Mouse (Mus musculus) ES-Bruce4 (cell line): ENCODE data around the gene Cda. TPM values are rescaled to one million over a fixed set of nuclear protein-coding genes. Genes with fewer than 3 reads are reported as not detected.

Source experiments
- H3K27ac ChIP-seq: 2 replicates; pipeline ENCODE4 v1.5.1; 2012; ENCODE audit warnings: low read length, inconsistent platforms; ENCODE audit not compliant: insufficient read depth
- H3K27me3 ChIP-seq: 2 replicates; pipeline ENCODE4 v1.6.1; 2012; ENCODE audit warnings: mild to moderate bottlenecking, low read length, inconsistent platforms; ENCODE audit not compliant: control insufficient read depth, poor library complexity, insufficient read depth, severe bottlenecking
- H3K36me3 ChIP-seq: 2 replicates; pipeline ENCODE4 v1.6.1; 2012; ENCODE audit warnings: inconsistent platforms, mild to moderate bottlenecking, low read length, moderate library complexity; ENCODE audit not compliant: control insufficient read depth, poor library complexity, insufficient read depth, severe bottlenecking
- H3K4me1 ChIP-seq: one replicate; pipeline ENCODE4 v1.8.1; 2011; ENCODE audit warnings: low read length; ENCODE audit not compliant: control insufficient read depth, insufficient read depth
- H3K4me3 ChIP-seq: 2 replicates; pipeline ENCODE4 v1.5.1; 2011; ENCODE audit warnings: low read depth, mild to moderate bottlenecking, low read length
- H3K9ac ChIP-seq: 2 replicates; pipeline ENCODE4 v1.6.1; 2012; ENCODE audit warnings: low read depth, mild to moderate bottlenecking, inconsistent platforms; ENCODE audit not compliant: poor library complexity, severe bottlenecking
- H3K9me3 ChIP-seq: replicated peaks from 2 replicates; pipeline ENCODE4 v1.6.1; 2012; ENCODE audit warnings: mild to moderate bottlenecking, low read length, inconsistent platforms; ENCODE audit not compliant: control insufficient read depth, poor library complexity, insufficient read depth, severe bottlenecking
- CTCF ChIP-seq: IDR thresholded peaks from one replicate; pipeline ENCODE4 v1.8.1; 2011; ENCODE audit warnings: low read depth, low read length
- EP300 ChIP-seq: IDR thresholded peaks from 2 replicates; pipeline ENCODE4 v1.6.1; 2011; ENCODE audit warnings: low read depth, low read length; ENCODE audit not compliant: insufficient read depth
- POLR2A ChIP-seq: IDR thresholded peaks from one replicate; pipeline ENCODE4 v1.8.1; 2011; ENCODE audit warnings: low read length; ENCODE audit not compliant: insufficient read depth
- polyA plus RNA-seq: library from polyadenylated mRNA; stranded (reverse); fragments of >200 nt; gene quantifications from 2 replicates; pipeline ENCODE4 v1.2.4, GENCODE M21; 2011; ENCODE audit warnings: low read depth; ENCODE audit not compliant: missing spikeins, insufficient read depth, insufficient read length

The Cda gene
- polyA plus RNA-seq, 1 experiment = 6.8 TPM

GRCm38 (mm10) chr4:138293261-138293948 is 74.4 kb downstream of the Cda start:
- no peaks in the 10 kb centered on the region for H3K4me1 ChIP-seq
- H3K9ac ChIP-seq = no peak overlapping the region
- H3K27me3 ChIP-seq = no peaks in the 10 kb centered on the region
- H3K27ac ChIP-seq = no peak overlapping the region
- no peak overlapping the region for H3K4me3 ChIP-seq
- H3K9me3 ChIP-seq = no peaks in the 10 kb centered on the region
- no peaks in the 10 kb centered on the region for H3K36me3 ChIP-seq
- TF ChIP-seq CTCF (no peak), EP300 (no peak), POLR2A (no peak)

DNA sequence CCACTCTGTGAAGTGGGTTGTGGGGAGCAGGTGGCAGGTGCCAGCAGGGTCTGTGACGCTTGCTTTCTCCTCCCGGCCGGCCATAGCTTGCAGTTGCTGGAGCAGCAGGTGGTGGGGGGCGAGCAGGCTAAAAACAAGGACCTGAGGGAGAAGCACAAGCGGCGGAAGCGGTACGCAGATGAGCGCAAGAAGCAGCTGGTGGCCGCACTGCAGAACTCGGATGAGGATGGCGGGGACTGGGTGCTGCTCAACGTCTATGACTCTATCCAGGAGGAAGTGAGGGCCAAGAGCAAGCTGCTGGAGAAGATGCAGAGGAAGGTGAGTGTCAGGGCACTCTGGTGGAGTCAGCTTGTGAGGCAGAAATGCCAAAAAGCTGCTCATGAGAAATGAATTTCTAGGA is 75.8 kb downstream of the Cda start:
- no peak overlapping the region for H3K27ac ChIP-seq

GRCm38 (mm10) chr4:138288691-138289090 is 79.1 kb downstream of the Cda start:
- H3K9ac ChIP-seq = no peak overlapping the region
- H3K4me3 ChIP-seq = no peak overlapping the region
- no peak for TF ChIP-seq EP300
- no peak for TF ChIP-seq CTCF
- TF ChIP-seq POLR2A = no peak
- no peaks in the 10 kb centered on the region for H3K36me3 ChIP-seq
- H3K27ac ChIP-seq = no peak overlapping the region
- H3K27me3 ChIP-seq = no peaks in the 10 kb centered on the region
- H3K4me1 ChIP-seq = no peaks in the 10 kb centered on the region
- no peaks in the 10 kb centered on the region for H3K9me3 ChIP-seq

More for the DNA sequence above, 75.8 kb downstream of the Cda start:
- TF ChIP-seq CTCF (no peak), POLR2A (no peak), EP300 (no peak)
- H3K4me1 ChIP-seq = no peaks in the 10 kb centered on the region
- H3K36me3 ChIP-seq = no peaks in the 10 kb centered on the region
- no peaks in the 10 kb centered on the region for H3K9me3 ChIP-seq
- no peaks in the 10 kb centered on the region for H3K27me3 ChIP-seq
- H3K9ac ChIP-seq = no peak overlapping the region
- H3K4me3 ChIP-seq = no peak overlapping the region

Other genes with a start within 250 kb of the Cda start
- gene Hp1bp3, start 151.7 kb downstream of the Cda start, polyA plus RNA-seq = 53.6 and 59.9 TPM in 2 replicates
- 3.2 and 4.7 TPM in 2 replicates for gene Sh2d5, start 117.6 kb downstream of the Cda start, polyA plus RNA-seq
- 0.66 and 0.81 TPM in 2 replicates for gene Kif17, start 117.6 kb downstream of the Cda start, polyA plus RNA-seq
- 112 and 122 TPM in 2 replicates for gene Ddost, start 63.3 kb downstream of the Cda start, polyA plus RNA-seq
- gene Pink1, start 41.7 kb downstream of the Cda start, polyA plus RNA-seq = 23.3 and 23.4 TPM in 2 replicates
- 1.1 and 1.2 TPM in 2 replicates for gene Fam43b, start 28.5 kb upstream of the Cda start, polyA plus RNA-seq
- gene Mul1, start 66.7 kb upstream of the Cda start, polyA plus RNA-seq = 16.3 and 17.2 TPM in 2 replicates
- 12.1 and 14.1 TPM in 2 replicates for gene Camk2n1, start 86.3 kb upstream of the Cda start, polyA plus RNA-seq